Mouse (Mus musculus): ENCODE data around the gene Rgs3. TPM values are rescaled to one million over a fixed set of nuclear protein-coding genes. Genes with fewer than 3 reads are reported as not detected.

Gene Rgs3
- polyA plus RNA-seq, 1 experiment, result 92.5 TPM

DNA sequence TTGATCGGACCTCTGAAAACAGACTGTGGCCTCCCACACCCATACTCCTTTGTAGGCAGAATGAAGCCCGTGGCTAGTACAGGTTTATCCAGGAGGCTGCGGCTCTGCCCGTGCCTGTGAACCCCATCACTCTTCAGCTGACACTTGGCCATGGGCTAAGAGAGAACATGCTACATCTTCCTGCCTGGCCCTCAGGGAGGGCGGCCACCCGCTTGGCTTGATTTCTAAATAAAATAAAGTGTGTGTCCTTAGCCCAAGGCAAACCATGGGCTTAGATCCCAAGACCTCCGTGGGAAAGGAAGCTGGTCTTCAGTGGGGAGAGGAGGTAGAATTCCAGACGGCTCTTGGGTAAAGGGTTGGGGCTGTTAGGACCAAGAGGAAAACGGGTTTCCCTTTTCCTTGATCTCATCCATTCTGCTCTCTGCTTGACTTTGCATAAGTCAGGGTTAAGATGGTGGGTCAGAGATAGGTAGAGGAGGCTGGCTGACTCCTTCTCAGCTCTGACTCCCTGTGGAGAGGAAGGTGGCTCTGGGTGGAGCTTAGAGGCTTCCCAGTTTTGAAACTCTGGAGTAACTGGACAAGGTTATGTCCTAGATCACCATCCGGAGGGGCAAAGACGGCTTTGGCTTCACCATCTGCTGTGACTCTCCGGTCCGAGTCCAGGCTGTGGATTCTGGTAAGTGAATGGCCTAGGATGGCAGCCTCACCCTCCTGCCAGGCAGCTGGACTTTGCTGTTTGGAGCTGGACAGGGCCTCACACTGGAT, 63.8 kb downstream of the Rgs3 start:
- DNase-seq (ENCODE audit: low read depth), result no peak
- TF ChIP-seq CTCF (IDR thresholded peaks at IDR 0.05; ENCODE audit: borderline replicate concordance, extremely low read depth, insufficient read depth, insufficient read length) (no peak), POLR2A (IDR thresholded peaks at IDR 0.05; ENCODE audit: borderline replicate concordance, extremely low read depth, insufficient read depth, insufficient read length, poor library complexity, severe bottlenecking) (no peak)

DNA sequence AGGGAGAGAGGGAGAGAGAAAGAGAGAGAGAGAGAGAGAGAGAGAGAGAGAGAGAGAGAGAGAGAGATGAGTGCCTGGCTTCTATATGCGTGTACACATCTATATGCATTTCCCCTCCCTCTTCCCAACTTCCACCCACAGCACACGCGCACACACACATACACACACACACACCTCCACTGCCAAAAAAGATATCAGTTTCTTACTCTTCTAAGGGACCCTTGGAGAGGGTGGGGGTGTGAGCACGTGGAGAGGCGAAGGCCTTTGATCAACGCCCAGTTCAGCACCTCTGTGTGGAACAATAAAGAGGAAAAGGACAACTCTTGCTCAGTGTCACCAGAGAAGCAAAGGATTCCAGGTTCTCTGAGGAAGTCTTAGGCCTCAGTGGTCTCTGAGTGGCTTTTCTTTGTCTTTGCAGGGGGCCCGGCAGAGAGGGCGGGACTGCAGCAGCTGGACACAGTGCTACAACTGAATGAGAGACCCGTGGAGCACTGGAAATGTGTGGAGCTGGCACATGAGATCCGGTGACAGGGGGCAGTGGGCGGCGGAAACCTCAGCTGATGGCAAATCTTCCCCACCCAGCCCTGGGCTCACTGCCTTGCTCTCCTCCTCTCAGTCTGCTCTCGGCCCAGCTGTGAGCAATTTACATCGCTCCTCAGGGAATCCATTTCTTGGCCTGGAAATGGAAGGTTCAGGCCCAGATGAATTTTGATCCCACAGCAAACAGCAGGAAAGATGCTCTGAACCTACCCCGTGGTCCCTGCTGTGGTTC, 65.2 kb downstream of the Rgs3 start:
- TF ChIP-seq CTCF (IDR thresholded peaks at IDR 0.05; ENCODE audit: borderline replicate concordance, extremely low read depth, insufficient read depth, insufficient read length) (no peak), POLR2A (IDR thresholded peaks at IDR 0.05; ENCODE audit: borderline replicate concordance, extremely low read depth, insufficient read depth, insufficient read length, poor library complexity, severe bottlenecking) (no peak)
- peak; percentile 74 for DNase-seq (ENCODE audit: low read depth)

DNA sequence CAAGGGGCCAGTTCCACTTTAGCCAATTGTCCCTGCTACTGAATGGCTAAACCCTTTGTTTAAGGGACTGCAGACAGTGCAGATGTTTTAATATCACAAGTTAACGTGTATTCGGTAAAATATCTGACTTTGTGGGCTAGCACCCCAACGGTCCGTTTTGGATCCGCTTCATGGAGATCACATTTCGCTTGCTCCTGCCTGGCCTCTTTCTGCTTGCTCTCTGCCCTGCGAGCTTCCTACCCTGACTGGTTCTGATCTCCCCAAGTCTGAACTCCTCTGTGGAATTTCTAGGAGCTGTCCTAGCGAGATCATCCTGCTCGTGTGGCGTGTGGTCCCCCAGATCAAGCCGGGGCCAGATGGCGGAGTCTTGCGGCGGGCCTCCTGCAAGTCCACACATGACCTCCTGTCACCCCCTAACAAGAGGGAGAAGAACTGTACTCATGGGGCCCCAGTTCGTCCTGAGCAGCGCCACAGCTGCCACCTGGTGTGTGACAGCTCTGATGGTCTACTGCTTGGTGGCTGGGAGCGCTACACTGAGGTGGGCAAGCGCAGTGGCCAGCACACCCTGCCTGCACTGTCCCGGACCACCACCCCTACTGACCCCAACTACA, 65.9 kb downstream of the Rgs3 start:
- TF ChIP-seq POLR2A (IDR thresholded peaks at IDR 0.05; ENCODE audit: borderline replicate concordance, extremely low read depth, insufficient read depth, insufficient read length, poor library complexity, severe bottlenecking), result no peak
- TF ChIP-seq CTCF (IDR thresholded peaks at IDR 0.05; ENCODE audit: borderline replicate concordance, extremely low read depth, insufficient read depth, insufficient read length), result no peak

DNA sequence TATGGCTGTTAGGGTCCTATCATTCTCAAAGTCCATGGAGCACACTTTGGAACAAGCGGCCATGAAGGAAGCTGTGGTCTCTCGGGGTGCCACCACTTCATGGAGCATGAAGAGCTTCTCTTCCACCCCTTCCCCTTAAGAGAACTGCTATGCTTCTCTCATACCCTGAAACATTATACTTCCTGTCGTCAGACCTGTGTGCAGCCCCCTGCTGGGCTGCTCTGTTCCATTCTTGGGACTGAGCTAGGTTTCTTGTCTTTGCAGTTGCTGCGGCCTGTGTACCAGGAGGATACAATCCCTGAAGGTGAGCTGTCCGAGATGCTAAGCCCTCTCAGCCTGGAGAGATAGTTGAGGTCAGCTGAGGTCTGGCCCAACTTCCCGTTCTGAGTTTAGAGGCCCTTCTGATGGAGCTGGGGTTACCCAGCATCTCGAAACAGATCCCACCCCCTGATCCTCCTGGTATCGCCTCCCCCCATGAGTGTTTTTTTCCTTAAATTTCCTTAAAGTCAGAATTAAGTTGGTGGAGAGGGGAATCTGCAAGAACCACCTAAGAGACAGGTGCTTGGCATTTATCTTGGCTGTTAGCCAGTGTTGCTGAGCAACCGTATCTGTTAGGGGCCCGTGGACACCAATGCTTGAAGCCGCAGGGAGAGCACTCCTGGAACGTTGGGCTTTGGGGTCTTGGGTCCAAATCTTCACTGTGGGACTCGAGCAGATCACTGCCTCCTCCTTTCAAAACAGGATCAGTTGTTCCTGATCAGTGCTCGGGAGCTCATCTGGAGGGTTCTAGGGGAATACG, 66.8 kb downstream of the Rgs3 start:
- DNase-seq (ENCODE audit: low read depth), result peak; percentile 47
- TF ChIP-seq POLR2A (IDR thresholded peaks at IDR 0.05; ENCODE audit: borderline replicate concordance, extremely low read depth, insufficient read depth, insufficient read length, poor library complexity, severe bottlenecking), result no peak
- 0 out of 2 replicates have a peak, but pooled peaks have one; percentile 1 for TF ChIP-seq CTCF (IDR thresholded peaks at IDR 0.05; ENCODE audit: borderline replicate concordance, extremely low read depth, insufficient read depth, insufficient read length)

More for the DNA sequence above, 65.9 kb downstream of the Rgs3 start:
- DNase-seq (ENCODE audit: low read depth), result no peak

DNA sequence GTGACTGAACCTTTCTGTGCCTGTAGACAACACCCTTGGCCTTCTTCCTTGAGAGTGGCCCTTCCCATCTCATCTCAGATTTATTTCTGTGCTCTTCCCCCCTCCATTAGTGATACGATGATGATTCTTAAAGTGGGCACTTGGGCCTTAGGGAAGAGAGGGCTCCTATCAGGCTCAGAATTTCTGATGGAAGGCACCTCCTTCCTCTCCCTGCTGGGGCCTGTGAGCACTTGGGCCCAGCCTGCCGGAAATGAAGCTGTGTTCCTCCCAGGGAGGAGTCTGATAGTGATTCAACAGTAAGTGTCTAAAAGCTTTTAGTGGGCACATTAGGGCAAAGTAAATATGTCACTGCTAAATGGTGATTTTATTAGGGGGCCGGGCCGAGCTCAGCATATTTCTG, 67.7 kb downstream of the Rgs3 start:
- DNase-seq (ENCODE audit: low read depth), result no peak
- TF ChIP-seq POLR2A (IDR thresholded peaks at IDR 0.05; ENCODE audit: borderline replicate concordance, extremely low read depth, insufficient read depth, insufficient read length, poor library complexity, severe bottlenecking), result no peak
- no peak for TF ChIP-seq CTCF (IDR thresholded peaks at IDR 0.05; ENCODE audit: borderline replicate concordance, extremely low read depth, insufficient read depth, insufficient read length)

DNA sequence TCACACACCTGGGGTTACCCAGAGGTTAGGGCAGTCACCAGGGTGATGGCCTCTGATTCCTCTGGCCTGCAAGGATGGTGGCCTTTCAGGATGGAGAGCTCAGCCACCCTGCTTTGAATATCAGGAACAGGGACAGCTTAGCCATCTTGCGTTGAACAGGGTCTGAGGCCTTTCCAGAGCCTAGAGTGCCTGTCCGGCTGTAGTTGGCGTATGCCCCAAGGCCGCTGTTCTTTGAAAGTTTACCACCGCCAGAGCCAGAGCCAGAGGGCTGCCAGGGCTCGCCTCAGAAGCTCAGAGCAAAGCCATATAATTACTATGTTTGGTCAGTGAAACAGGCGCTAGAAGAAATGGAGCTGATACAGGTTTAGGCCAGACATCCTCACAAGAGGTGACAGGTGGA, 68.9 kb downstream of the Rgs3 start:
- TF ChIP-seq POLR2A (IDR thresholded peaks at IDR 0.05; ENCODE audit: borderline replicate concordance, extremely low read depth, insufficient read depth, insufficient read length, poor library complexity, severe bottlenecking), result no peak
- no peak for TF ChIP-seq CTCF (IDR thresholded peaks at IDR 0.05; ENCODE audit: borderline replicate concordance, extremely low read depth, insufficient read depth, insufficient read length)
- no peak for DNase-seq (ENCODE audit: low read depth)

DNA sequence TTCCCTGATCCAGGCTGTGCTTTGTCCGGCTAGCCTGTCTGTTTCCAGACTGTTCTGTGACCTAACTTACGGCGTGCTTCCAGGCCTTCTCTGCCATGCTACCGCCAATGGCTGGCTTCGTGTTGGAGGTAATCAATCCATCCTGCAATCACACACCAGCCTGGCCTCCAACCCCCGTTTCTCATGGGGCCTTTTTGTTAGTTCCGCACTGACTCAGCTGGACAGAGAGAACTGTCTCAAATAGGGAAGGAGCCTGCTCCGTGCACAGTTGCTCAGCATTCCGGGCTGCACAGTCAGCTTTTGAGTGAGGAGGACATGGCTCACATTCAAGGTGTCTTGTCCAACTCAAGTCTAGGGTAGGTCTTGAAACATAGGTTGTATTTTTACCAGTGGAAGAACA, 69.8 kb downstream of the Rgs3 start:
- no peak for DNase-seq (ENCODE audit: low read depth)

DNA sequence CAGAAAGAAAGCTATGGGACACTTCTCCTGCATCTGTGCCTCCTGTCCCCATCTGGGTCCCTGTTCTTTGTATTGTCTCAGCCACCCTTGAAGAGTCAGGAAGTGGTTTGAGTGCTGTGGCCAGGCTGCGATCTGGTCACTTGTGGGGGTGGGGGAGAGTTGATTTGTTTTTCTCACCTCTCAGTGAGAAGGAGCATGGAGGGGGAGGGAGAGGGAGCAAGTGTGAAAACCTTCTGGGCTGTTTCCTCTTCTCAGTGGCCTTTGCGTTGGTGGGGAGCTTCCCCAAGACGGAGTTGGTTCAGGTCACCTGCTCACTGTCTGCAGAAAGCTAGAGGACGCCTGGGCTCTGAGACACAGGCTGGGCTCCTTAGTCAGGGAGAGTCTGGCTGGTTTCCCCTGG, 70.3 kb downstream of the Rgs3 start:
- TF ChIP-seq POLR2A (IDR thresholded peaks at IDR 0.05; ENCODE audit: borderline replicate concordance, extremely low read depth, insufficient read depth, insufficient read length, poor library complexity, severe bottlenecking), result no peak
- TF ChIP-seq CTCF (IDR thresholded peaks at IDR 0.05; ENCODE audit: borderline replicate concordance, extremely low read depth, insufficient read depth, insufficient read length), result no peak

More for the DNA sequence above, 69.8 kb downstream of the Rgs3 start:
- TF ChIP-seq POLR2A (IDR thresholded peaks at IDR 0.05; ENCODE audit: borderline replicate concordance, extremely low read depth, insufficient read depth, insufficient read length, poor library complexity, severe bottlenecking) (no peak), CTCF (IDR thresholded peaks at IDR 0.05; ENCODE audit: borderline replicate concordance, extremely low read depth, insufficient read depth, insufficient read length) (no peak)

DNA sequence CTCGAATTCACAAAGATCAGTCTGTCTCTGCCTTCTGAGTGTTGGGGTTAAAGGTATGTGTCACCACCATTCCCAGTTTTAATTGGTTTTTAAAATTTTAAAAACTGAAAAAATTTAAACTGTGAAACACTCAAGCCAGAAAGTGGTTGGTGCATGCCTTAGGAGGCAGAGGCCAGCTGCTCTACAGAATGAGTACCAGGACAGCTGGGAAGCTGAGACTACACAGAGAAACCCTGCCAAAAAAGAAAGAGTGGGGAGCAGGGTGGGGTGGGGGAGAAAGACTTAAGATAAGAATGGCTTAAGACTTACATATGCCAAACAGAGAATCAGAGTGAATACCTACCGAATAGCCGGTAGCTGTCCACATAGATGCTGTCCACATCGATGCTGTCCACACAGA, 73.6 kb downstream of the Rgs3 start:
- DNase-seq (ENCODE audit: low read depth), result no peak
- no peak for TF ChIP-seq POLR2A (IDR thresholded peaks at IDR 0.05; ENCODE audit: borderline replicate concordance, extremely low read depth, insufficient read depth, insufficient read length, poor library complexity, severe bottlenecking)
- TF ChIP-seq CTCF (IDR thresholded peaks at IDR 0.05; ENCODE audit: borderline replicate concordance, extremely low read depth, insufficient read depth, insufficient read length), result no peak

More for the DNA sequence above, 70.3 kb downstream of the Rgs3 start:
- DNase-seq (ENCODE audit: low read depth), result no peak

DNA sequence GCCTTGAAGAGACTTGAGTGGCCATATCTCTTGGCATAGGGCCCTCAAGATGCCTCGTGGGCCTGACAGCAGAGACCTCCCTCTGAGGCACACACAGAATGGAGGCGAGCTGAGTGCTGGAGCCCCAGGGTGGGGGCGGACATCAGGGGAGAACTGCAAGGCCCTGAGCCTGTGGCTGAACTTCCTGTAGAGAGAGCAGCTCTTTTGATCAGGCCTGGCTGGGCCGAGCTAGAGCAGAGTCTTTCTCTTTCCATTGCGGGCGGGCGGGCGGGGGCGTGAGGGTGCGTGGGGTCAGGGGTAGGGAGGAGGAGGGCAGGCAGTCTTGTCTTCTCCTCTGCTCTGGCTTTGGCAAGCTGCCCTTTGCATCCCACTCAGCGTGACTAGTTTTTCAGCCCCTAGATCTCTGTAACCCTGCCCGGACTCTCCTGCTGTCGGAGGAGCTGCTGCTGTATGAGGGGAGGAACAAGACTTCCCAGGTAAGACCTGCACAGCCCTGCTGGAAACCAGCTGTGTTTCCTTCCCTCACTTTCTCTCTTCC, 74.5 kb downstream of the Rgs3 start:
- no peak for DNase-seq (ENCODE audit: low read depth)
- no peak for TF ChIP-seq POLR2A (IDR thresholded peaks at IDR 0.05; ENCODE audit: borderline replicate concordance, extremely low read depth, insufficient read depth, insufficient read length, poor library complexity, severe bottlenecking)
- no peak for TF ChIP-seq CTCF (IDR thresholded peaks at IDR 0.05; ENCODE audit: borderline replicate concordance, extremely low read depth, insufficient read depth, insufficient read length)

Data from brain, embryonic 14.5 days (tissue).